Mouse (Mus musculus) liver, embryonic 15.5 days (tissue): ENCODE results near the gene Gsc. TPM values are rescaled to one million over a fixed set of nuclear protein-coding genes. Genes with fewer than 3 reads are reported as not detected.
"Not testable (repeated sequence)": the region's sequence is repeated elsewhere in the genome, so short reads cannot be mapped to it uniquely, and the experiment has no call there.

ENCODE experiments used
- ATAC-seq: fragments of 200-750 bp; cut with Nextera tagmentation; 2 replicates; pipeline ENCODE4 v1.8.0; 2017; ENCODE audit warnings: moderate number of reproducible peaks, mild to moderate bottlenecking, moderate library complexity; ENCODE audit not compliant: insufficient read depth
- H3K27ac ChIP-seq: fragments of 300-500 bp; sonication (generic); replicated peaks from 2 replicates; pipeline ENCODE4 v1.5.1; 2015; ENCODE audit warnings: mild to moderate bottlenecking, inconsistent platforms
- H3K27me3 ChIP-seq: fragments of 300-500 bp; sonication (generic); 2 replicates; pipeline ENCODE4 v1.6.1; 2015; ENCODE audit warnings: mild to moderate bottlenecking, inconsistent platforms
- H3K36me3 ChIP-seq: fragments of 300-500 bp; sonication (generic); replicated peaks from 2 replicates; pipeline ENCODE4 v1.6.1; 2015; ENCODE audit warnings: moderate library complexity, mild to moderate bottlenecking, inconsistent platforms
- H3K4me1 ChIP-seq: fragments of 300-500 bp; sonication (generic); replicated peaks from 2 replicates; pipeline ENCODE4 v1.6.1; 2015; ENCODE audit warnings: inconsistent platforms
- H3K4me2 ChIP-seq: fragments of 300-500 bp; sonication (generic); 2 replicates; pipeline ENCODE4 v1.6.1; 2015; ENCODE audit warnings: moderate library complexity, mild to moderate bottlenecking, inconsistent platforms
- H3K4me3 ChIP-seq: fragments of 300-500 bp; sonication (generic); replicated peaks from 2 replicates; pipeline ENCODE4 v1.5.1; 2015; ENCODE audit warnings: mild to moderate bottlenecking, inconsistent platforms
- H3K9ac ChIP-seq: fragments of 300-500 bp; sonication (generic); 2 replicates; pipeline ENCODE4 v1.6.1; 2015; ENCODE audit warnings: moderate library complexity, mild to moderate bottlenecking, inconsistent platforms
- H3K9me3 ChIP-seq: fragments of 300-500 bp; sonication (generic); replicated peaks from 2 replicates; pipeline ENCODE4 v1.6.1; 2016; ENCODE audit warnings: inconsistent platforms
- WGBS: fragments of 180-500 bp; shearing (Covaris S2); methylation state at CpG from one replicate; pipeline ENCODE4 v1.1.7; 2015; ENCODE audit warnings: mixed read lengths; ENCODE audit not compliant: insufficient replicate concordance; 5-methylcytosine and 5-hydroxymethylcytosine counted together
- polyA plus RNA-seq: library from polyadenylated mRNA; unstranded; fragments of >200 nt; fragmentation: Nextera tagmentation; extraction: Ambion mirVana; gene quantifications from 2 replicates; pipeline ENCODE4 v1.2.1, GENCODE M21; 2015

The Gsc gene
- polyA plus RNA-seq, 1 experiment from 2014 or later, result not detected

DNA sequence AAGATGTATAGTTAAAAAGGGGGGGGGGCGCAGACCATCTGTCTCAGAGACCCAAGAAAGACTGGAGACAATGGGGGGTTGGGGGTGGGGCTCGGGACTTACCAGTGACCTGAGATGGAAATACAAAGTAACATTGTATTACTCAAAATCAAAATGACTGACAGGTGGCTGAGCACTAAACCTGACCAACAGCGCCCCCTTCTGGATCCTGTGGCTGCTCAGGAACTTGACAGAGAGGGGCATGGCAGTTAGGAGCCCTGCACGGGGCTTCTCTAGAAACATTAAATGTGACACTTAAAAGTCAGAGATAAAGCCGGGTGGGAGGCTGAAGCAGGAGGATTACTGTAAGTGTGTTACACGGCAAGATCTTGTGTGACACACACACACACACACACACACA, 13.8 kb downstream of the Gsc start:
- no peak for ATAC-seq
- Histone ChIP-seq H3K9me3 (no peaks in the 10 kb centered on the region), H3K4me2 (no peak overlapping the region), H3K4me3 (no peak overlapping the region), H3K36me3 (no peaks in the 10 kb centered on the region), H3K27me3 (no peaks in the 10 kb centered on the region; the same call in 1 of the 2 replicates), H3K27ac (no peak overlapping the region), H3K9ac (no peak overlapping the region), H3K4me1 (no peaks in the 10 kb centered on the region)
- WGBS, result 41% methylated on average over 6 of the region's 6 CpGs

DNA sequence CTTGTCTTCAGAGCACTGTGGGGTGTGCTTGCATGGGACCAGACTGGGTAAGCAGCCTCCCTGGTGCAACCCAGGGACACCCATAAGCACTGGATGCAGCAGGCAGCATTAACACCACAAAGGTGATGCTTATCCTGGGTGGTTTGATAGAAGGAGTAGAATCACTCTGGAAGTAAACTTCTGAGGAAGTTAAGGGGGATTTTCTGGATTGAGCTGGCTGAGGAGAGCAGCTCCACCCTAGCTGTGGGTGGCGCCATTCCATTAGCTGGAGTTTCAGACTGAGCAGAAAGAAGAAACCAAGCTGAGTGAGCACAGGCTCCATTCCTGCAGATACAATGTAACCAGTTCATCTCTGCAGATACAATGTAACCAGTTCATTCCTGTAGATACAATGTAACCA, 20.1 kb downstream of the Gsc start:
- Histone ChIP-seq H3K9ac (no peak overlapping the region), H3K27ac (no peak overlapping the region), H3K4me2 (no peak overlapping the region), H3K4me1 (no peaks in the 10 kb centered on the region), H3K27me3 (no peaks in the 10 kb centered on the region), H3K9me3 (no peaks in the 10 kb centered on the region), H3K36me3 (no peaks in the 10 kb centered on the region), H3K4me3 (no peak overlapping the region)
- no peak for ATAC-seq
- WGBS, result 52% methylated on average over 1 of the region's 1 CpGs

DNA sequence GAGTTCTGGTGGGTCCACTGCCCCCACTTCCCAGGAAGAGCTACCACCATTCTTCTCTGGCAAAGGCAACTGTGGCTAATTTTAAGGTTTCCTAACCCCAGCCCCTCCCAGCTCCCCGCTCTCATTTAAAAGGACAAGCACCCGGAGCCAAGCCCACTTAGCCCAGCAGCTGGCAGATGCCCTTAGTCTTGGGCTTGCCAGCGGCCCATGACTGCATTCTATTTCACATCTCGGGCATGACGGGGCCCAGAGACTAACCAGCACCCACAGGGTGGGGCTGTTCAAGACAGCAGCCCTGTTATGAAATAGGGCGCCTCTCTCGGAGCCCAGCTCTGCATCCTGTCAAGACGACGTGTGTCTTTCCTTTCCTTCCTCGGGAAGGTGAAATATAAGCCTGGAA, 22.9 kb downstream of the Gsc start:
- no peaks in the 10 kb centered on the region for H3K27me3 ChIP-seq
- no peak overlapping the region for H3K27ac ChIP-seq
- H3K9me3 ChIP-seq, result no peaks in the 10 kb centered on the region
- no peak overlapping the region for H3K4me2 ChIP-seq
- no peak for ATAC-seq
- no peaks in the 10 kb centered on the region for H3K4me1 ChIP-seq
- no peak overlapping the region for H3K9ac ChIP-seq
- WGBS, result 62% methylated on average over 10 of the region's 10 CpGs
- H3K36me3 ChIP-seq, result no peaks in the 10 kb centered on the region
- no peak overlapping the region for H3K4me3 ChIP-seq

DNA sequence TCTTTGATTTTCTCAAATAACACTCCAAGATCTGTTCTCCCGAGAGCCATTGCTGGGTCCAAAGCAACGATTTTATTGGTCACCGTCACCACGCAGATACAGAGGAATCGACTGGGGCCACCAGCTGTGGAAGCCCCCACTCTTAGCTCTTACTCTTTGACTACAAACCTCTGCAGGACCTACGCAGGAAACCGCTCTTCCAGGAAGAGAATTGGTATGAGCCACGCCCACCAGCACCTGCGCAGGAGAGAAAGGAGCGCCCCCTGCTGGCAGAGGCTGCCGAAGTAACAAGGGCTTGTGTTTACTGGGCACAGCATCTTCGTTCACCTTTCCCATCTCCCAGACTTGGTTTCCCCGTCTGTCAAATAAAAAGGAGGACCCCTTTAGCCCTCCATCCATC, 25.0 kb downstream of the Gsc start:
- H3K27me3 ChIP-seq, result no peaks in the 10 kb centered on the region
- no peak overlapping the region for H3K9ac ChIP-seq
- H3K27ac ChIP-seq, result no peak overlapping the region
- no peaks in the 10 kb centered on the region for H3K9me3 ChIP-seq
- H3K4me2 ChIP-seq, result no peak overlapping the region
- H3K4me3 ChIP-seq, result no peak overlapping the region
- WGBS, result 28% methylated on average over 13 of the region's 13 CpGs
- ATAC-seq, result no peak
- H3K36me3 ChIP-seq, result no peaks in the 10 kb centered on the region
- no peaks in the 10 kb centered on the region for H3K4me1 ChIP-seq

DNA sequence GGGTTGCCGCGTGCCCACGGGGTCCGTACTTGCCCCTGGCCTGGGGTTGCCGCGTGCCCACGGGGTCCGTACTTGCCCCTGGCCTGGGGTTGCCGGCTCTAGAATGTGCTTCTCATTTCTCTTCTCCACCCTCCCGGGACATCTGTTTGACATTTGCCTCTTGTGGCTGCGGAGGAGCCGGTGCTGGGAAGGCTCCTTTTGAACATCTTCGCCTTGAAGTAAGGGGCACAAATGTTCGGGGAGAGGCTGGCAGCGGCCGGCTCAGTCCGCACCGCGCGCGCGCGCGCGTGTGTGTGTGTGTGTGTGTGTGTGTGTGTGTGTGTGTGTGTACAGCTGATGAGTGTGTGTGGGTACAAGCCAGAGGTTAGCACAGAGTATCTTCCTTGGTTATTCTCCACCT, 26.1 kb downstream of the Gsc start:
- not testable (repeated sequence) for H3K9me3 ChIP-seq, H3K4me3 ChIP-seq, H3K4me1 ChIP-seq, H3K4me2 ChIP-seq, H3K27me3 ChIP-seq, H3K36me3 ChIP-seq, H3K27ac ChIP-seq, H3K9ac ChIP-seq, ATAC-seq
- WGBS, result 81% methylated on average over 25 of the region's 25 CpGs

DNA sequence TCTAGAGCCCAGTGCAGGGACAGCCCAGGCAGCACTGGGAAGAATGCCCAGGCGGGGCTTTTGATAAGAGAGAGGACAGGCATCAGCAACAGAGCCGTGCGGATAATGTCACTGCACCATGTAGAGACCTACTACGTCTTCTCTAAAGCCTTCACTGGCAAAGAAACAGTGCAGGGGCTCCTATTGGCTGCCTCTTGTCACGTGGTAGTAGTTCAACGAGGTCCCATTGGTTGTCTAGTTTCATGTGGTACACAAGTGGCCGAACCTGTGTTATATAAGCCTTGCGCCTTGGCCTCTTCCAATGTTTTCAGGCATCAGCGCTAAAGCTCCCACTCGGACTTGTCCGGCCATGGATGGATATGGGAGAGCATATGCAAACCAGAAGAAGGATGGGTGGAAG, 29.4 kb downstream of the Gsc start:
- ATAC-seq, result no peak
- Histone ChIP-seq H3K27me3 (peaks cover 4% of the 10 kb centered on the region; the same call in 1 of the 2 replicates), H3K27ac (no peak overlapping the region), H3K4me2 (no peak overlapping the region), H3K9ac (no peak overlapping the region), H3K4me1 (no peaks in the 10 kb centered on the region), H3K9me3 (no peaks in the 10 kb centered on the region), H3K36me3 (no peaks in the 10 kb centered on the region), H3K4me3 (no peak overlapping the region)
- 66% methylated on average over 11 of the region's 11 CpGs for WGBS

DNA sequence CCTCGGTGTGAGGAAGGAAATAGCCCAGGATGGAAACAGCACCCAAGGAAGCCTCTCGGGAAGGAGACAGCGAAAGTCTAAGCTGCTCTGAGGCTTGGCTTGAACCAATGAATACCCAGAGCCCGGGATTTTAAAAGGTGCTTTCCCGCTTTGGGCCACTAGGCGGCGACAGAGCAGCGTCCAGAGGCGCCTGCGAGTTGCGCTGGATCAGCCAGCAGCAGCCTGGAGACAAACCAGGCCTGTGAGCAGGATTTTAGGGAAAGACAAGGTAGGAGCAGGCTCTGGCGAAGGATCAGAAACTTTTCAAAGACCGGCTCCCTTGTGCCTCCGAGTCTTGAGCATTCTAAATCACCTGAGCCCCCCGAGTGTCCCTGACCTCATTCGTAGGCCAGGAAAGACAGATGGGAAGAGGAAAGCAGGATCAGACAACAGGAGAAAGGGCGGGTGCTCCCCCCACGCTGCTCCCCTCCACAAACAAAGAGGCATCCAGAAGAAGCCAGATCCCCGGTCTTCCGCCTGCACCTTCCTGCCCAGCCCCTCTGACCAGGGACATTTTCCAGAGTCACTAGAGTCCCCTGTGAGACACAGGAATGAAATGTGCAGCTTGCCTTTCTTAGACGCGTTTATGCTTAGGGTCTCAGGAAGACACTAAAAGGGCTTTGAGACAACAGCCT, 32.9 kb downstream of the Gsc start:
- Histone ChIP-seq H3K27ac (no peak overlapping the region), H3K9ac (no peak overlapping the region)

DNA sequence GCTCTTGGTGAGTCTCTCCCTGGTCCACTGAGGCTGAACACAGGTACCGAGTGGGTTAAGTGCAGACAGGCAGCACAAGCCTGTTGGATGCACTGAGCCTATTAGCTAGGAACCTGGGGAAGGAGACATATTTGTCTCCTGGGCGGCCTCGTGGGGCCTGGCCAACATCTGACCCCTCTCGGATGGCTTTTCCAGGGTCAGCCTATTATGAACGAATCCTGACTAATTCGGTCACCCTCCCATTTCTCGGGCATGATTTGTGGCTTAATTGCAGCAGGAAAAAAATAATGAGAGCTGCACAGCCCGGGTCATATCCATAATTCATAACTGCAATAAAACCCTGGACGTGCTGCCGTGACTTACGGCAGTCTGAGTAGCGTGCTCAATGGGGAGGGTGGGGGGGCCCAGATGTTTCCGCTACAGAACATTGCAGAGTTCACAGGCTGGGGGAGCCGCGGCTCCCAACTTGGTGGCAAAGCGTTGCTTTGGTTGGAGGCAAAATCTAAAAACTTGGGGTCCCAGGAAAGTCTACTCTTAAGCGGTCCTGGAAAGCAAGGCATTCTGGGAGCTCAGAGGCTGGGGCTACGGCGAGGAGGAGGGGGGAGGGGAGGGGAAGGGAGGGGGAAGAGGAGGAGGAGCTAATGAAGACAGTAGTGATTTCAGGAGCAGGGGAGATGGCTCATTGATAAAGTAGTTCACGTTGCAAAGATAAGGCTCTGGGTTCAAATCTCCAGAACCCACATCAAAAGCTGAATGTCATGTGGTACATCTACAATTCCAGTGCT, 39.0 kb downstream of the Gsc start:
- Histone ChIP-seq H3K4me3 (no peak overlapping the region), H3K27ac (no peak overlapping the region), H3K36me3 (no peaks in the 10 kb centered on the region), H3K4me2 (no peak overlapping the region), H3K9ac (no peak overlapping the region), H3K4me1 (no peaks in the 10 kb centered on the region), H3K9me3 (no peaks in the 10 kb centered on the region), H3K27me3 (peaks cover 2% of the 10 kb centered on the region)
- no peak for ATAC-seq
- 69% methylated on average over 20 of the region's 20 CpGs for WGBS

More for the DNA sequence above, 32.9 kb downstream of the Gsc start:
- no peak overlapping the region for H3K4me2 ChIP-seq
- ATAC-seq, result no peak
- H3K4me3 ChIP-seq, result no peak overlapping the region
- H3K9me3 ChIP-seq, result no peaks in the 10 kb centered on the region
- no peaks in the 10 kb centered on the region for H3K36me3 ChIP-seq
- 12% methylated on average over 22 of the region's 22 CpGs for WGBS
- peaks cover 4% of the 10 kb centered on the region for H3K27me3 ChIP-seq
- no peaks in the 10 kb centered on the region for H3K4me1 ChIP-seq

DNA sequence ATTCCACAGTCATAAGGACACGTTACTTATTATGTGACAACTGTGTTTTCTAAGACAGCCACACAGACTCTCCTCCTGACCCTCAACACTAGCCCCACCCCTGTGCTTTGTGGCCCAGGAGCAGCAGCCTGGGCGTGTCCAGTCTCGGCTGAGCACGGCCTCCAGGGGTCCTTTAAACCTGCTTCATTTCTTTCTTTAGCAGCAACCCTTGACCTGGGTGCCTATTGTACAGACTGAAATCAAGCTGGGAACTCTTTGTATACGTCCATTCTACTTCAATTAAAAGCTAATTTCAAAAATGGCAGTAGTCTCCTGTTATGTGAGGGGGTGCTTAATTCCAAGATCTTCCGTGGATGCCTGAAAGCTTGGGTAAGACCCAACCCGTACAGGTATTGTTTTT, 39.9 kb downstream of the Gsc start:
- WGBS, result 45% methylated on average over 7 of the region's 7 CpGs
- no peaks in the 10 kb centered on the region for H3K27me3 ChIP-seq
- no peaks in the 10 kb centered on the region for H3K9me3 ChIP-seq
- no peak overlapping the region for H3K4me2 ChIP-seq
- no peak overlapping the region for H3K4me3 ChIP-seq
- H3K4me1 ChIP-seq, result no peaks in the 10 kb centered on the region
- no peaks in the 10 kb centered on the region for H3K36me3 ChIP-seq
- no peak overlapping the region for H3K27ac ChIP-seq
- no peak for ATAC-seq
- H3K9ac ChIP-seq, result no peak overlapping the region

DNA sequence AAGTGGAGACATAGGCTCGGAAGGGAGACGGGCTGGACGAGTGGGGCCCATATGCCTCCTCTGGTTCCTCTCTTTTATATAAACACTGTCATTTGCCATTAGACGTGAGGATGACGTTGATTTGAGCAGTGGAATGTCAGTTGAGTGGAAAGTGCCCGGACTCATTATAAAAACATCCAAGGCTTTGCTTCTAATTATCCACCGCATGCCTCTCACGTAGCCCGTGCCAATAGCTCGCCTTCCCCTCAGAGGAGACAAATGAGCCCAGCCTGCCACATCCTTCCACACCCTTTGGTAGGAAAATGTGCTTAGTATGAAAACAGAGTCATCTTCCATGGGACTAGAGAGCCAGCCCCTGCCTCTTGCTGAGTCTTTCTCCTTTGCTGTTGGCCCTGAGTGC, 41.8 kb downstream of the Gsc start:
- 64% methylated on average over 10 of the region's 10 CpGs for WGBS
- Histone ChIP-seq H3K27me3 (no peaks in the 10 kb centered on the region), H3K36me3 (no peaks in the 10 kb centered on the region), H3K4me3 (no peak overlapping the region), H3K9ac (no peak overlapping the region), H3K4me2 (no peak overlapping the region), H3K27ac (no peak overlapping the region), H3K4me1 (no peaks in the 10 kb centered on the region), H3K9me3 (no peaks in the 10 kb centered on the region)
- no peak for ATAC-seq

DNA sequence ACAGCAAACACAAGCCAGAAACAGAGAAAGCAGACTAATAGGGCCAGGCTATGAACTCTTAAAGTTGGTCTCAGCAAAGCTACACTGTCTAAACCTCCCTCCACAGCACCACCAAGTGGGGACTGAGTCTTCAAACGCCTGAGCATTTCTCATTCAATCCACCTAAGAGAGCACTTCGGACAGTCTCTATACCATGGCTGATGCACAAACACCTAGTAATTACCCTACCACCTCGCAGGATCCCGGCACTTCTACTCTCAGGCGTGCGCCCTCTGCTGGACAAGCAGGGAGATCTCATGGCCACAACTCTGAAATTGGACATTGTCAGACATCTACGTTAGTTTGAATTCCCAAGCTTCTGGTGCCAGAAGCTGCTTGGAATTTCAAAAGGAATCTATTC, 46.2 kb downstream of the Gsc start:
- 9% methylated on average over 7 of the region's 7 CpGs for WGBS
- Histone ChIP-seq H3K4me3 (no peak overlapping the region), H3K27me3 (no peaks in the 10 kb centered on the region), H3K27ac (no peak overlapping the region), H3K36me3 (no peaks in the 10 kb centered on the region), H3K4me2 (no peak overlapping the region), H3K4me1 (no peaks in the 10 kb centered on the region), H3K9me3 (no peaks in the 10 kb centered on the region), H3K9ac (no peak overlapping the region)
- ATAC-seq, result no peak
